ENCODE assay signal across 19 mouse cellular contexts in genomic region chr7:64915121-64915520, GRCm38 (mm10). TPM values are rescaled to one million over a fixed set of nuclear protein-coding genes. Genes with fewer than 3 reads are reported as not detected.
A peak's percentile ranks its signal among the peaks of the same experiment; 100 is the strongest.
DNase-seq lines count a peak whose midpoint lies in the region; ATAC-seq lines count a peak whose summit lies in the region.
"Had no signal": no experiment of that assay in that cellular context is flagged by ENCODE, and none has a peak within 500 bp of the region (broad histone marks: within the 10 kb centered on the region; RNA-seq: fewer than 3 reads in every experiment).

No protein-coding gene starts in this region.

- WGBS in forebrain, embryonic 14.5 days, result 40% methylated on average over 2 of the region's 2 CpGs
- WGBS in forebrain, embryonic 10.5 days, result 82% methylated on average over 2 of the region's 2 CpGs
- WGBS in hindbrain, embryonic 16.5 days, result 40% methylated on average over 2 of the region's 2 CpGs

- H3K4me3 ChIP-seq in forebrain, embryonic 14.5 days (ENCODE audit: low read depth, low read length), result no peak overlapping the region
- H3K4me3 ChIP-seq in forebrain, embryonic 10.5 days, result no peak overlapping the region
- H3K4me3 ChIP-seq in hindbrain, embryonic 16.5 days (ENCODE audit: low read length), result no peak overlapping the region
- H3K4me3 ChIP-seq: heart, embryonic 13.5 days; kidney, embryonic 15.5 days; limb, embryonic 13.5 days; liver, embryonic 15.5 days had no signal

- no peak overlapping the region for H3K9ac ChIP-seq in forebrain, embryonic 14.5 days (ENCODE audit: low read length)
- 0 out of 2 replicates have a peak overlapping the region, but pooled peaks have one; percentile 15 for H3K9ac ChIP-seq in hindbrain, embryonic 16.5 days (ENCODE audit: low read depth, low read length)
- H3K9ac ChIP-seq: heart, embryonic 13.5 days; kidney, embryonic 15.5 days; limb, embryonic 13.5 days; liver, embryonic 15.5 days had no signal

- DNase-seq in forebrain, embryonic 14.5 days (ENCODE audit: low spot score), result peak; percentile 29
- DNase-seq in forebrain, embryonic 10.5 days (ENCODE audit: extremely low spot score, low spot score), result no peak
- DNase-seq in layer of hippocampus, adult 11-12 months (ENCODE audit: low spot score), result peak; percentile 33
- DNase-seq in layer of hippocampus, postnatal 10 days (ENCODE audit: low spot score in 2 of 2), result no peak
- peak; percentile 44 for DNase-seq in Muller cell, postnatal 12 days (ENCODE audit: inconsistent ontology term)
- DNase-seq in embryo, embryonic 10 days (ENCODE audit: low spot score), result no peak
- DNase-seq: adrenal gland, adult 2 months; cerebellum, adult 9-11 months; embryo, embryonic 11 days; gastrocnemius, postnatal 36 days; heart, postnatal 36 days; thymus, postnatal 36 days had no signal

- no peaks in the 10 kb centered on the region for H3K27me3 ChIP-seq in forebrain, embryonic 14.5 days (replicated peaks; ENCODE audit: control insufficient read depth, insufficient read depth, low read length)
- H3K27me3 ChIP-seq in forebrain, embryonic 10.5 days (ENCODE audit: poor library complexity, severe bottlenecking), result no peaks in the 10 kb centered on the region
- H3K27me3 ChIP-seq in hindbrain, embryonic 16.5 days (replicated peaks; ENCODE audit: control insufficient read depth, insufficient read depth, low read length), result no peaks in the 10 kb centered on the region
- H3K27me3 ChIP-seq: heart, embryonic 13.5 days; kidney, embryonic 15.5 days; liver, embryonic 15.5 days had no signal

- H3K4me2 ChIP-seq in forebrain, embryonic 14.5 days (ENCODE audit: low read length), result no peak overlapping the region
- H3K4me2 ChIP-seq in hindbrain, embryonic 16.5 days (ENCODE audit: low read length), result no peak overlapping the region
- H3K4me2 ChIP-seq: heart, embryonic 13.5 days; kidney, embryonic 15.5 days; limb, embryonic 13.5 days; liver, embryonic 15.5 days had no signal

- peak; percentile 12; the same call in 1 of the 2 replicates for ATAC-seq in forebrain, embryonic 14.5 days
- ATAC-seq in hindbrain, embryonic 16.5 days, result no peak
- ATAC-seq: intestine, embryonic 16.5 days; lung, postnatal 0 days had no signal

- no peaks in the 10 kb centered on the region for H3K36me3 ChIP-seq in forebrain, embryonic 14.5 days (ENCODE audit: control insufficient read depth, insufficient read depth, low read length)
- no peaks in the 10 kb centered on the region for H3K36me3 ChIP-seq in forebrain, embryonic 10.5 days (replicated peaks)
- H3K36me3 ChIP-seq in hindbrain, embryonic 16.5 days (ENCODE audit: control insufficient read depth, insufficient read depth, low read length), result no peaks in the 10 kb centered on the region
- H3K36me3 ChIP-seq: heart, embryonic 13.5 days; kidney, embryonic 15.5 days; limb, embryonic 13.5 days; liver, embryonic 15.5 days had no signal

- H3K4me1 ChIP-seq in forebrain, embryonic 14.5 days (ENCODE audit: control insufficient read depth, insufficient read depth, low read length), result 0 out of 2 replicates have a peak, but pooled peaks cover 3% of the 10 kb centered on the region
- no peaks in the 10 kb centered on the region for H3K4me1 ChIP-seq in forebrain, embryonic 10.5 days
- H3K4me1 ChIP-seq in hindbrain, embryonic 16.5 days (ENCODE audit: control insufficient read depth, insufficient read depth, low read depth, low read length), result no peaks in the 10 kb centered on the region; the same call in 1 of the 2 replicates
- H3K4me1 ChIP-seq: heart, embryonic 13.5 days; kidney, embryonic 15.5 days; limb, embryonic 13.5 days; liver, embryonic 15.5 days had no signal

- H3K9me3 ChIP-seq in forebrain, embryonic 14.5 days (replicated peaks; ENCODE audit: control insufficient read depth, low read length), result no peaks in the 10 kb centered on the region
- H3K9me3 ChIP-seq in forebrain, embryonic 10.5 days, result no peaks in the 10 kb centered on the region
- H3K9me3 ChIP-seq in hindbrain, embryonic 16.5 days (ENCODE audit: control insufficient read depth, low read length), result no peaks in the 10 kb centered on the region; the same call in 1 of the 2 replicates
- H3K9me3 ChIP-seq: heart, embryonic 13.5 days; kidney, embryonic 15.5 days; limb, embryonic 13.5 days; liver, embryonic 15.5 days had no signal

- H3K27ac ChIP-seq in forebrain, embryonic 14.5 days (ENCODE audit: low read depth, low read length), result no peak overlapping the region
- no peak overlapping the region for H3K27ac ChIP-seq in forebrain, embryonic 10.5 days
- H3K27ac ChIP-seq in hindbrain, embryonic 16.5 days (ENCODE audit: low read depth, low read length), result peak overlapping the region; percentile 14; the same call in 1 of the 2 replicates
- H3K27ac ChIP-seq: heart, embryonic 13.5 days; kidney, embryonic 15.5 days; limb, embryonic 13.5 days; liver, embryonic 15.5 days had no signal

RNA-seq across cellular contexts. Expression of gene Nsmce3, which starts 42.3 kb away (rescaled TPM):
- 10.8 and 10.9 TPM in 2 replicates for polyA plus RNA-seq in forebrain, embryonic 14.5 days (2014; fragmentation: Nextera tagmentation; extraction: Ambion mirVana)
- 10.5 TPM in 2 replicates for polyA plus RNA-seq in forebrain, embryonic 10.5 days (2016; fragmentation: Nextera tagmentation; extraction: Ambion mirVana)
- 10 to 100 TPM; 19.0 to 19.6 TPM for total RNA-seq in layer of hippocampus, postnatal 10 days (2021)
- 10.2 and 10.9 TPM in 2 replicates for polyA plus RNA-seq in hindbrain, embryonic 16.5 days (2015; fragmentation: Nextera tagmentation; extraction: Ambion mirVana)

Comparison
In these comparisons a context has a peak if more than half of its experiments do, and no peak if none do; other contexts are left out.
1. DNase-seq: peak in forebrain, embryonic 14.5 days (single experiment), layer of hippocampus, adult 11-12 months (single experiment) and Muller cell, postnatal 12 days (single experiment); none in forebrain, embryonic 10.5 days (single experiment), layer of hippocampus, postnatal 10 days (0 of 2) and embryo, embryonic 10 days (single experiment).